Mouse (Mus musculus): ENCODE data around the gene Catsperz.

Catsperz gene

DNA sequence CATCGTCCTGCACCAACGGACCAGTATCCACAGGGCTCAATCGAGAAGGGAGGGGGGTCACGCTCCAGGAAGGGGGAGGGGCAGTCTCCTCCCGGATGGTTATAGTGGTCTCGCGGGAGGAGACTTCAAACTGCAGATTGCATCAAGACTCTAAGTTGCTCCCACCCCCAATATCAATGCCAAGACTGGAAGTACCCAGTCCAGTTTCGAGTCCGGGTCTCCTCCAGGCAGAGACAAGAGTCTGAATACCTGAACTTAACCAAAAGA lies at the start of gene Catsperz:
Catsperz (minus strand) TSS at position 74 of the 267 bp plus-strand sequence.
- in situ Hi-C loops (cut with MboI; ENCODE audit: low pct_unique_long_range_greater_than_20kb in 1 of 2, low sequenced_read_pairs in 2 of 2, unreplicated experiment in 1 of 2) = no loop called here

DNA sequence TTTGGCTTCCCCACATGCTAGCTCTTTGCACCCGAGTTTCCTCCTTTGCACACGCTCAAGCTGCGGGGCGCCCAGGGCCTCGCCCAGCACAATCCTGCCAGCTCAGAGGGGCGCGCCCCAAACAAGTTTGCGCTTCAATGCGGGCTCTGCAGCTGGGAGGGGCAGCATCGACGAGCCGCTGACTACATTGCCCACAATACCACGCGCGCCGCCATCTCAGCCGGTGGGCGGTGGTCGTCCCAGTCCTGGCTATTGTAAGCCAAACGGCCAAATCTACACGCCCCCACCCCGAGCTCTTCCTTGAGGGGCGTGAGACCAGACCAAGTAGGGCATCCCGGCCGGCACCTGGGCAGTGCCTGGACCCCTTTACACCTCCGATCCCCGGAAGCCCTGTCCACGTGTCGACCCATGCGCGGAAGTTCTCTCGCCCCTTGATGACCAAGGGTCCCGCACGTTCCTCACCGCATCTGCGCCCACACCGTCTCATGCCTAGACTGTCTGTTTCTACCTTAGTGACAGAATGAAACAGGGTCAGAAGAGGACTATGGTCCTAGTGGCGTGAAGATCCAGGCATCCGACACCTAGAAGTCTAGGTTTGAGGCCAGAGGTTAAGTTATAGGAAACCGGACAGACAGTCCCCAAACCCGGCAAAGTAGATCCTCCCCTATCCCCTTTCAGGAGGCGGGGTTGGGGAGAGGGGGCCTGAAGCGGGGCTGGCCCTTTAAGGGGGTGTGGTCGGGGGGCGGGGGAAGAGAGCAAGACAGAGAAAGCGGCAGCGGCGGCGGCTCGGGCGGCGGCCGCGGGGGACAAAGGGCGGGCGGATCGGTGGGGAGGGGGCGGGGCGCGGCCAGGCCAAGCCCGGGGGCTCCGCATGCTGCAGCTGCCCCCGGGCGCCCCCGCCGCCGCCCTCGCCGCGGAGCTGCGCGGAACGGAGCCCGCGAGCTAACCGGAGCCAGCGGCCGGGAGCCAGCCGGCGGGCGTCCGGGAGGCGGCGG lies 49.3 kb upstream of the Catsperz start, which contains the start of gene Ppp1r14b:
Ppp1r14b (plus strand) TSS at position 758 of the 995 bp plus-strand sequence.
- in situ Hi-C loops (cut with MboI; ENCODE audit: low pct_unique_long_range_greater_than_20kb in 1 of 2, low sequenced_read_pairs in 2 of 2, unreplicated experiment in 1 of 2) = no loop called here

DNA sequence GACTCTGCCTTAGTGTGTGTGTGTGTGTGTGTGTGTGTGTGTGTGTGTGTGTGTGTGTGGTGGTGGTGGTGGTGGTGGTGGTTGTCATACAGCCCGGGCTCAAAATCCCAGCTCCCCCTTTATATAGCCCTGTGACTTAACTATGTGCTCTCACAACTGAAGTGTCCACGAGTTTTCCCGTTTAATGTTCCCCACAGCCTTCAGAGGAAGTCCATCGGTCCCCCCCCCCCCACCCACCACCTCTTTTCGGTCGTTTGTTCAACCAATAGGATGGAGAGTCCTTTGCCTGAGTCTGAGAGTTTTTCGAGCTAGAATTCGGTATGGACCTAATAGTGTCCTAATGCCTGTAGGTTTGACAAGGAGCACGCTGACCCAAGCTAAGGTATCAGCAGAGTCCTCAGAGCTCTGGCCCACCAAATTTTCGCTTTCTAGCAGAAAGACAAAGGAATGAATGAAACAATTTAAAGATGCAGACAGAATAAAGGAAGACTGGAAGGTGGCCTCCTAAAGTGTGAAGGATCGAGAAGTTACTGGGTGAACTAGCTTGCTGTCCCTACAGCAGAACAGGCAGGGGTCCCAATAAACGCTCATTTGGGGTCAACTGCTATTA lies 48.5 kb upstream of the Catsperz start:
- in situ Hi-C loops (cut with MboI; ENCODE audit: low pct_unique_long_range_greater_than_20kb in 1 of 2, low sequenced_read_pairs in 2 of 2, unreplicated experiment in 1 of 2) = no loop called here

DNA sequence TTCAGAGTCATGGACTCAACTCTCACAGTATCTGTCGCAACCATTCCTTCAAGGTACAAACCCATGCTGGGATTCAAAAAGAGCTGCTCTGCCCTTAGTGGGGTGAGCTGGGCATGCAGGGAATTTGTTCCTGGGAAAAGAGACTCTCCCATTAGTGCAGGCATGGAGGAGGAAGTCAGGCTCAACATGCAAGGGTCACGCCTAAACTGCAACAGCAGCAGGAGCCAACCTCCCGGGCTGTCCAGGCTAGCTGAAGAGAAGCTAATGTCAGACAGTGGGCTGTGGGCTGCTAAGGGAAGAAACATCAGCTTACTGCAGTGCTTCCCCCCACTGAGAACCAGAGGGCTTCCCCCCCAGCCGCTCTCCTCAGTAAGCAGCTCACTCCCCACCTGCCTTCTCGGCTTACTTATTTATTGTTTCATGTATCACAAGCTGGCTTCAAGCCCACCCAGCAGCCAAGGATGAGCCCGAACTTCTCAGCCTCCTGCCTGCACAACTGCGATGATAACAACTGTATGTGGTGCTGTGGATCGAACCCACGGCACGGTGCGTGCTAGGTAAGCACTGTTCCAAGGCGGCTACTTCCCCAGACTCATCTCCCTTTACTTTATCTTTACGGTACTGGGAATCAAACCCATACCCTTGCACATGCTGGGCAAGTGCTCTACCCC lies 47.2 kb upstream of the Catsperz start:
- in situ Hi-C loops (cut with MboI; ENCODE audit: low pct_unique_long_range_greater_than_20kb in 1 of 2, low sequenced_read_pairs in 2 of 2, unreplicated experiment in 1 of 2) = no loop called here

DNA sequence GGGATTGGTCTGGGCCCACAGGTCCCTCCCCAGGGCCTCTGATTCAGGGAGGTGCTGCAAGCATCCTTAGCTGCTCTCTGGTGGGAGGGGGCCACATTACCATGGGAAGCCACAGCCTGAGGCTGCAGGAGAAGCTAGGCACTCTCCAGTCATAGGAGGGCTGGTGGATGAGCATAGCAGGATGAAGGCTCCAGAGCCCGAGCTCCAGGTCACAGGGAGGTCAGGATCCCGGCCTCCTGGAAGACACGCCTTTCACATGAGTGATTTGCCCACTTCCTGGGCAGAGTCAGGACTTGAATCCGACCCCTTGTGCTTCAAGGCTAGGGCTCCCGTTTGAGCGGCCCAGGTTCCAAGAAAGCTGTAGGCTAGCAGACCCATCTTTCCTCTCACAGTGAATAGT lies 46.5 kb upstream of the Catsperz start:
- in situ Hi-C loops (cut with MboI; ENCODE audit: low pct_unique_long_range_greater_than_20kb in 1 of 2, low sequenced_read_pairs in 2 of 2, unreplicated experiment in 1 of 2) = no loop called here

DNA sequence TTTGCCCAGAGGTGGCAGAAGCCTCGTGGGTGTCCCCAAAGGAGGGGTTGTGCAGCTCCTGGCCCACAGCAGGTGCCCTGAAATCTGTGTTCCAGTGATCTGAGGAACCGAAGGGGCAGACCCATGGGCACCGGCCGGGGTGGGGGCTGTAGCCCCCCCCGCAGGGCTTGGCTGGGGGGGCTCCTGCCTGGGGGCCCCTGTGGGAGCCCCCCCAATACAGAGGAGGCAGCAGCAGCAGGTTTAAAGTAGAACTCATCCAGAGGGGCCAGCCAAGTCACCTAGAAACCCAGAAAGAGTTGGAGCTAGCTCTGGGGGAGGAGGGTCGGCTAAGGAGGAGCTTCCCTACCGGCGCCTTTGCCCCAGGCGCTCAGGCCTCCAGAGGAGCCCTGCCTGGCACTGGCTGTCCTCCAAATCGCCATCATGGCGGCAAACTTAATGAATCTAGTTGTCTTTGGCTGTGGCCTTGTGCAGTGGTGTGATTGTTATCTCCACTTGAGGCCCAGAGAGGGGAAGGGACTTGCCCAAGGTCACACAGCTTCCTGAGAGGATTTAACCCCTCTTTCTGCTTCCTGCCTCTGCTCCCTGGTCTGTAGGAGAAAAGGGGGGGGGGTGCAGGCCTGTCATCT lies 45.4 kb upstream of the Catsperz start:
- in situ Hi-C loops (cut with MboI; ENCODE audit: low pct_unique_long_range_greater_than_20kb in 1 of 2, low sequenced_read_pairs in 2 of 2, unreplicated experiment in 1 of 2) = no loop called here

DNA sequence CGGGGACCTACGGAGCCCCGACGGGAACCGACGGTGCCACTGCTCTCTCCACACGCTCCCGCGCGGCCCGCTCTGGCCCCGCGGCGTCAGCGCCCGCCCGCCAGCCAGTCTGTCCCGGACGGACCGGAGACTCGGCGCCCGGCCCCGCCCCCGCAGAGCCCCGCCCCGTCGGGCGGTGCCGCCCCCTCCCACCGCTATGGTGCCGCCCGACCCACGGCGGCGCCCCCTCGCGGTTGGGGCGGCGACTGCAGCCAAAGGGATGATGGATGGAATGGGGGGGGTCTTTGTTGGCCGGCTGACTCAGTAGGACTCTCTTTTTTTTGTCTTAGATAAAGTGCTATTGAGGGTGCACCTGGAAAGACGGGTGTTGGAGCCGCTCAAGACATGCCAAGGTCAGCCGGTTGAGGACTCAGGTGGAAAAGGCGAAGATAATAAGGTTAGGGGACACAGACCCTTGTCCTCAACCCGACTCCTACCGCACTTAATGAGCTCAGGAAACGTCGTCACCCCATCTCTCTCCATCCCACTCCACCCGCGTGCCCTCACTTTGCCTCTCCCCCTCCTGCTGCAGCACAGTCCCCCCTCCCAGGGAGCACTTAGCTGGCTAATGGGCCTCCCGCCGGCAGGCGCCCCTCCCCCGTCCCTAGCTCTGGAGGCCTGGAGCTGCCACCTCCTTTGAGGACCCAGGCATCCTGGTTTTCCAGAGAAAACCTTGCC lies 44.6 kb upstream of the Catsperz start:
- in situ Hi-C loops (cut with MboI; ENCODE audit: low pct_unique_long_range_greater_than_20kb in 1 of 2, low sequenced_read_pairs in 2 of 2, unreplicated experiment in 1 of 2) = no loop called here

DNA sequence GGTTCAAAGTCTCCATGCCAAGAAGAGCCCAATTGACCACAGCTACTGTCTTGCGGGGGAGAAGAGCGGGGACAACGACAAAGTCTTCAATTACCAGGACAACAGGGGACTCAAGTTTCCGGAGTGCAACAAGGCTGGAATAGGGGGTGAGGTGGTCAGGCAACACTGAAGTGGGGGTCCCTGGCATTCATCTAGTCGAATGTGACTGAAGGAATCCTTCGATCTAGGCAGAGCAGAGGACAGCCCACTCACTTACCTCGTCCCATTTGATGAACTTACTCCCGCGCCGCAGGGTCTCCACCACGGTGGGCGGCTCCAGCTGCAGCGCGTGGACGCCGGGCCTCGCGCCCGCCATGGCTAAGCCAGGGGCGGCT lies 44.1 kb upstream of the Catsperz start:
- in situ Hi-C loops (cut with MboI; ENCODE audit: low pct_unique_long_range_greater_than_20kb in 1 of 2, low sequenced_read_pairs in 2 of 2, unreplicated experiment in 1 of 2) = no loop called here

DNA sequence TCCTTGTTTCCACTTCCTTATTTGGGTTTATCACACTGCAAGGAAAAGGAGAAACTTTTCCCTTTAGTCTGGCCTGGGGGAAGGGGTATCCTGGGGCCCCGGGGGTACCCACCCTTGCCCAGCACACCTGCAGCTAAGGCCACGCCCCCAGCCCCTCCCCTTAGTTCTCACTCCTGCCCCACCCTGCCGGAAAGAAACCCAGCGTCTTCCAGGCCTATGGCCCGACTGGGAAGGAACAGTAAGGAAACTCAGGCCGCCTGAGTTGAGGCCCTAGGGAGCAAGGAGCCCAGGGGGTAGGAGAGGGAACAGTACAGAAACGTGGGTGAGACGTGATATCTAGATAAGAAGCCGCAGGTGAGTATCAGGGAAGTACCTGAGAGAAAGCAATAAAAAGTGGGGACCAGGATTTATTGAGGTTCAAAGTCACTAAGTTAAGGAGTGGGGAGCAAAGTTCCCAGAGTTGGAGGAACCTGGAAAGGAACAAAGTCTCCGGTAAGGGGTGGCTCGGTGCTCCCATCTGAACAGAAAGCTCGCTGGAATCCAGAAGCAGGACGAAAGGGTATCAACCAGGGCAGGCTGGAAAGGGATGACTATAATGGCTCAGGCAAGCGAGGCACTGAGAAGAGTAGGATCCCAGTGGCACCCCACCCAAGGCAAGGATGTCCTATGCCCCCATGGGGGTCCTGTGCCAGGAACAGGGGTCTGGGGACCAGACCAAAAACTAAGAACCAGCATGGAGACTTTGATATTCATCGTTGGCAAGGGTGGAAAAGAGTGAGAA lies 43.5 kb upstream of the Catsperz start:
- in situ Hi-C loops (cut with MboI; ENCODE audit: low pct_unique_long_range_greater_than_20kb in 1 of 2, low sequenced_read_pairs in 2 of 2, unreplicated experiment in 1 of 2) = no loop called here

DNA sequence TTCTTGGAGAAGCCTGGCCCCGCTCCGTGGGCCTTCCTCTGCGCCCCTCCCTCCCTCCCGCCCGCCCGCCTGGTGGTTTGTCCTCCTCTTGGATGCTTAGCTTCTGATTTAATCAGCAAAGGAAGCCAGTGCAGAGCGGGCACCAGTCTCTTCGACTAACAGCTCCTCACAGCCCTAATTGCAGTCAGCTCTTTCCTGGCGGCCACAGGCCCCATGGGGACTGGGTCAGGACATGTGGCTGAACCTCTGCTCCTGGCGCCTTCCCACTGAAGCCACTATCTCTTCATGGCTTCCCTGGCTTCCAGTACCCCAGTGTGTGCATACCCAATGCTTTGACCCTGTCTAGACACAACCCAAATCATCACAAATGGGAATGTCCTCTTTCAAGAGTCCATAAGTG lies 31.3 kb upstream of the Catsperz start:
- in situ Hi-C loops (cut with MboI; ENCODE audit: low pct_unique_long_range_greater_than_20kb in 1 of 2, low sequenced_read_pairs in 2 of 2, unreplicated experiment in 1 of 2) = no loop called here

DNA sequence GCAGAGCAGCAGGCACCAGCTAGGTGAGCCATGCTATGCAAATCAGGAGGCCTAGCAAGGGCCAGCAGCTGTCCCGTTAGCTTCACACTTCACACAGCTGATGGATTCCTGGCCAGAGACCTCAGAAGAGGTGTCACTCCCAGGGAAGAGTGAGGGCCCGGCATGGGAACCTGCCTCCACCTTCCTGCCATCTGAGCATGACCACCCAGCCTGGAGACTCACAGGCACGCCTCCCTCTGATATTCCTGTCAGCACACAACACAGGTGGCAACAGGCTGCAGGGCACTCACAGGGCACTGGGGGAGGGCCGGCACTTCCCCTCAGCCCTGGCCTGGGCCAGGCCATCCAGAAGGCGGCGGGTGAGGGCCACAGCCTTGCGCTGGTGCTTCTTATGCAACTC lies 30.2 kb upstream of the Catsperz start:
- in situ Hi-C loops (cut with MboI; ENCODE audit: low pct_unique_long_range_greater_than_20kb in 1 of 2, low sequenced_read_pairs in 2 of 2, unreplicated experiment in 1 of 2) = no loop called here

DNA sequence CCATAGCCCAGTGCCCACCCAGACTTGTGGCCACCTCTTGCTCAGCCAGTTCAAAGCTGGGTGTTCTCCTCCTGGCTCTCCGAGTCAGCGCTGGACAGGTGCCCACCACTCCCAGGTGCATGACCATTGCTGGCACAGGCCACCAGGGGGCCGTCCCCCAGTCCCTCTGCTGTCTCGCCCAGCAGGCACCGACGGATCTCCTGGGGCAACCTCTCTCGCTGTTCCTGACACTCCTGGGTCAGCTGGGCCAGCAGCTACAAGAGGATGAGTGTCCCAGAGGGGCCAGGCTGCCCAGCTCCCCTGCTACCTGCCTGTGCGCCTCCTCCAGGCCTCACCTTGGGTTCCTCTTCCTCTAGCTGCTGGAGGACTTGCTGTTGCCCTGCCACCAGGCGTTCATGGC lies 28.9 kb upstream of the Catsperz start:
- in situ Hi-C loops (cut with MboI; ENCODE audit: low pct_unique_long_range_greater_than_20kb in 1 of 2, low sequenced_read_pairs in 2 of 2, unreplicated experiment in 1 of 2) = no loop called here

DNA sequence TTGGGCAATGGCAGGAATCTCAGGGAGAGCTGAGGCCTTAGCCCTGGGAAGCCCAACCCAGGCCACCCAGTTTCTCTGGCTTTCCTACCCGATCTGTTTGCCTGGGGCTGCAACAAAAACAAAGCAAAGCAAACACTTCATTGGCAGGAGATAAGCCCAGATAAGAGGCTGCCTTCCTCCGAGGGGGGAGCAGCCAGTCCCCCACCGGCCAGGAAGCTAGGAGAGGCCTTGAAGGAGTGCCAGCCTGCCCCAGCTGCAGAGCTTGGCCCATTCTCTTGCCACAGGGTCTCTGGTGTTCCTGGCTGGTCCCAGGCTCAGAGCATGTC lies 27.5 kb upstream of the Catsperz start:
- in situ Hi-C loops (cut with MboI; ENCODE audit: low pct_unique_long_range_greater_than_20kb in 1 of 2, low sequenced_read_pairs in 2 of 2, unreplicated experiment in 1 of 2) = no loop called here

DNA sequence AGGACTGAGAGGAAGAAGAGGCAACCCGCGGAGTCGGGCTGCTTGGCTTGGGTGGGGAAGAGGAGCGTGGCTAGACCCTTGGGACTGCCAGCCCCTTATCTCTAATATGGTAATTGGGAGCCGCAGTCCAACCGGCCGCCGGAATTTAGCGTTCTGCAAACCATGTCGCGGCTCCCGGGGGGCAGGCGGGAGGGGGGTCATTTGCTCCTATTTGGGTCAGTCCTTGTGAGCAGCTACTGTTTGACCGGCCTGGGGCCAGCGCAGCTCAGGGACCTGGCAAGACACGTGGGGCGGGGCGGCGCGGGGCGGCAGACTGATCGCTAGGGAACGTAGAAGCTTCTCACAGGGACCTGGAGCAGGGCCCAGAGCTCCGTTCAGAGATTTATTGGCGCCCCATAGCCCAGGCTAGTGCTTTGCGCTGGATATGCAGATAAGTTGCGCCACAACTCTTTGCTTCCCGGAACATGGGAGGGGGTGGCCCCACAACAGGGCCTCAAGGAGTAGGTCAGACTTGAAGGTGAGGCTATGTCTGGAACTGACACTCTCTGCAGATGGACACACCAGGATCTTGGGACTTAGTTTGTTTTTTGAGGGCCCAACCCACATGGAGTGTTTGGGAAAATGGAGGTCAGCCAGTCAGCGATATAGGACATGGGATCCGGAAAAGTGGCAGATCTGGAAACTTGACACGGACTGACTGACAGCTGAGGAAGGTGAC lies 27.0 kb upstream of the Catsperz start:
- in situ Hi-C loops (cut with MboI; ENCODE audit: low pct_unique_long_range_greater_than_20kb in 1 of 2, low sequenced_read_pairs in 2 of 2, unreplicated experiment in 1 of 2) = no loop called here

DNA sequence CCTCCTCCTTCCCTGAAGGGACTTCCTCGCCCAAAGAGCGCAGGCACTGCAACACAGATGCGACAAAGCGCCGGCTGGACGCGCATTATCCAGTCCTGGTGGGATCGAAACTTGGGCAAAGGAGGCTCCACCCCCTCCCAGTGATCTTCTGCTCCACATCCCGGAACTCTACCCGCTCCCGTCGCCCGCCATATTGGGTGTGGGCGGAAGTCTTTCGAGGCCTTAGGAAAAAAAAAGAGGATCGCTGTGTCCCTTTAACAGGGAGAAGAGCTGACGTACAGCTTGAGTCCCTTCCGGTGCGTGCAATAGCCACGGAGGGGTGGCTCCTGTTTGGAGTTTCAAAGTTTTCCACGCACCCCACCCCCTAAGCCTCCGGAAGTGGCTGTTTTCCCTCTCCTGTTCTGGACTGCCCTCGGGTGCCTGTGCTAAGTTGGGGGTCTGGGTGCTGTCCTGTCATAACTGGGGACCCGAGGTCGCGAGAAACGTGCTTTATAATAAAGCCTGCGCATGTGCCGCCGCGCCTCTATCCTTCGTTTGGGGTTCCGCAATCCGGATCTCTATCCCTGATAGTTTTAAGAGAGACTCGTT lies 26.3 kb upstream of the Catsperz start:
- in situ Hi-C loops (cut with MboI; ENCODE audit: low pct_unique_long_range_greater_than_20kb in 1 of 2, low sequenced_read_pairs in 2 of 2, unreplicated experiment in 1 of 2) = no loop called here

DNA sequence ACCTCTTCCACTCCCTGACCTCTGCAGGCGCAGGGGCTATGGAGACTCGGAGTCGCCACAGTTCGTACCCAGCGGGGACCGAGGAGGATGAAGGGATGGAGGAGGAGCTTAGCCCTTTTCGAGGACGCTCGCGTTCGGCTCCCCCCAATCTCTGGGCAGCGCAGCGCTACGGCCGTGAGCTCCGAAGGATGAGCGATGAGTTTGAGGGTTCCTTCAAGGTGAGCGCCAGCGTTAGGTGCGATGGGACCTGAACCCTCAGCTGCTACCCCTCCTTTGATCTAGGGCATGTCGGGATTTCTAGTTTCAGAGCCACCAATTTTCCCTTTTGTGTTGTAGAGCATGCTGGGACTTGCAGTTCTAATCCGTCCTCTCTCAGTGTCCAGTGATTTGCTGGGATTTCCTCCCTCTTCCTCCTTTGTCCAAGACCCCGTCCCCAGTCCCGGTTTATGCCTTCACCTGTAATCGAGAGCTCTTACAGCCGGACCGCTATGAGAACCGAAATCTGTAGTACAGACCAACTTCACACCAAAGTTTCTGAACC lies 25.5 kb upstream of the Catsperz start:
- in situ Hi-C loops (cut with MboI; ENCODE audit: low pct_unique_long_range_greater_than_20kb in 1 of 2, low sequenced_read_pairs in 2 of 2, unreplicated experiment in 1 of 2) = no loop called here

DNA sequence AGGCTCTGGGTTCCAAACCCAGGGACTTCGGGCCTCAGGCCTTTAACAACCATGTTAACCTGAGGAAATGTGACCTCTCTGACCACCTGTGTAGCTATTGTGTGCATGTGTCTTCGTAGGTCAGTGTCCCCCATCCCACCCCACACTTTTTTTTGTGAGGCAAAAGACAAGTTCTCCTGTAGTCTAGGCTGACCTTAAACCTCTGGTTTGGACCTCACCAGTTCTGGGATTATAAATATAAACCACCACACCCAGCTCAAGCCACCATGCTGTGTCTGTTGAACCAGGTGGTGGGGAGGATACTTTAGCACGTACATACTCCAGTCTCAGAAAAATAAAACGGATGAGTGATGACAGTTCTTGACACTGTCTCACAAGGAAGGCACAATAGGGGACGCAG lies 24.8 kb upstream of the Catsperz start:
- in situ Hi-C loops (cut with MboI; ENCODE audit: low pct_unique_long_range_greater_than_20kb in 1 of 2, low sequenced_read_pairs in 2 of 2, unreplicated experiment in 1 of 2) = no loop called here
